Mouse (Mus musculus): ENCODE measurements around the gene Hnrnpab. TPM values are rescaled to one million over a fixed set of nuclear protein-coding genes. Genes with fewer than 3 reads are reported as not detected.

Hnrnpab gene
- total and polyA plus RNA-seq, 2 experiments = 96.9 to 103 TPM

- peaks cover 6% of the 10 kb centered on the region; the same call in 1 of the 2 replicates for H3K79me2 ChIP-seq (ENCODE audit: control insufficient read depth, insufficient read depth, low read length)
- H3K9ac ChIP-seq (ENCODE audit: low read depth, low read length) = no peak overlapping the region
- 77% methylated on average over 7 of the region's 7 CpGs for WGBS
- no peak for DNase-seq (ENCODE audit: extremely low read depth, low read depth, low spot score)
- no peaks in the 10 kb centered on the region for H3K36me3 ChIP-seq (ENCODE audit: control insufficient read depth, insufficient read depth, low read length)
- H3K4me1 ChIP-seq (ENCODE audit: control insufficient read depth, insufficient read depth, low read length) = peaks cover 2% of the 10 kb centered on the region; the same call in 1 of the 2 replicates
- TF ChIP-seq POLR2A (IDR thresholded peaks at IDR 0.05; ENCODE audit: extremely low read depth, insufficient read depth, low read length) (no peak), CTCF (IDR thresholded peaks at IDR 0.05; ENCODE audit: low read depth, low read length) (no peak)
- no peak overlapping the region for H3K4me3 ChIP-seq (ENCODE audit: insufficient read depth, low read depth, low read length)
- no peak overlapping the region for H3K27ac ChIP-seq (replicated peaks; ENCODE audit: insufficient read depth, low read depth, low read length)
- no peaks in the 10 kb centered on the region for H3K27me3 ChIP-seq (ENCODE audit: control insufficient read depth, insufficient read depth, low read length)
These were observed 39.6 kb upstream of the Hnrnpab start for GRCm38 (mm10) chr11:51646245-51646644.

GRCm38 (mm10) chr11:51645293-51645692, 38.6 kb upstream of the Hnrnpab start:
- no peaks in the 10 kb centered on the region for H3K27me3 ChIP-seq (ENCODE audit: control insufficient read depth, insufficient read depth, low read length)
- 86% methylated on average over 13 of the region's 13 CpGs for WGBS
- no peak overlapping the region for H3K27ac ChIP-seq (replicated peaks; ENCODE audit: insufficient read depth, low read depth, low read length)
- no peak overlapping the region for H3K9ac ChIP-seq (ENCODE audit: low read depth, low read length)
- no peak for TF ChIP-seq POLR2A (IDR thresholded peaks at IDR 0.05; ENCODE audit: extremely low read depth, insufficient read depth, low read length)
- TF ChIP-seq CTCF (IDR thresholded peaks at IDR 0.05; ENCODE audit: low read depth, low read length) = no peak
- H3K4me3 ChIP-seq (ENCODE audit: insufficient read depth, low read depth, low read length) = no peak overlapping the region
- no peak for DNase-seq (ENCODE audit: extremely low read depth, low read depth, low spot score)
- peaks cover 4% of the 10 kb centered on the region; the same call in 1 of the 2 replicates for H3K79me2 ChIP-seq (ENCODE audit: control insufficient read depth, insufficient read depth, low read length)
- H3K4me1 ChIP-seq (ENCODE audit: control insufficient read depth, insufficient read depth, low read length) = peaks cover 2% of the 10 kb centered on the region; the same call in 1 of the 2 replicates
- H3K36me3 ChIP-seq (ENCODE audit: control insufficient read depth, insufficient read depth, low read length) = no peaks in the 10 kb centered on the region

GRCm38 (mm10) chr11:51644217-51644616, 37.6 kb upstream of the Hnrnpab start:
- 91% methylated on average over 16 of the region's 16 CpGs for WGBS
- no peak overlapping the region for H3K27ac ChIP-seq (replicated peaks; ENCODE audit: insufficient read depth, low read depth, low read length)
- H3K9ac ChIP-seq (ENCODE audit: low read depth, low read length) = no peak overlapping the region
- TF ChIP-seq CTCF (IDR thresholded peaks at IDR 0.05; ENCODE audit: low read depth, low read length) = no peak
- H3K27me3 ChIP-seq (ENCODE audit: control insufficient read depth, insufficient read depth, low read length) = no peaks in the 10 kb centered on the region
- no peak for DNase-seq (ENCODE audit: extremely low read depth, low read depth, low spot score)
- no peaks in the 10 kb centered on the region for H3K36me3 ChIP-seq (ENCODE audit: control insufficient read depth, insufficient read depth, low read length)
- no peaks in the 10 kb centered on the region; the same call in 1 of the 2 replicates for H3K79me2 ChIP-seq (ENCODE audit: control insufficient read depth, insufficient read depth, low read length)
- no peaks in the 10 kb centered on the region for H3K4me1 ChIP-seq (ENCODE audit: control insufficient read depth, insufficient read depth, low read length)
- no peak overlapping the region for H3K4me3 ChIP-seq (ENCODE audit: insufficient read depth, low read depth, low read length)

GRCm38 (mm10) chr11:51643761-51644160, 37.1 kb upstream of the Hnrnpab start:
- no peak overlapping the region for H3K27ac ChIP-seq (replicated peaks; ENCODE audit: insufficient read depth, low read depth, low read length)
- H3K79me2 ChIP-seq (ENCODE audit: control insufficient read depth, insufficient read depth, low read length) = no peaks in the 10 kb centered on the region
- no peak overlapping the region for H3K4me3 ChIP-seq (ENCODE audit: insufficient read depth, low read depth, low read length)
- no peak for TF ChIP-seq POLR2A (IDR thresholded peaks at IDR 0.05; ENCODE audit: extremely low read depth, insufficient read depth, low read length)
- no peak for TF ChIP-seq CTCF (IDR thresholded peaks at IDR 0.05; ENCODE audit: low read depth, low read length)
- H3K36me3 ChIP-seq (ENCODE audit: control insufficient read depth, insufficient read depth, low read length) = no peaks in the 10 kb centered on the region
- WGBS = 46% methylated on average over 15 of the region's 15 CpGs
- H3K27me3 ChIP-seq (ENCODE audit: control insufficient read depth, insufficient read depth, low read length) = no peaks in the 10 kb centered on the region
- peak; percentile 66 for DNase-seq (ENCODE audit: extremely low read depth, low read depth, low spot score)
- no peaks in the 10 kb centered on the region for H3K4me1 ChIP-seq (ENCODE audit: control insufficient read depth, insufficient read depth, low read length)
- H3K9ac ChIP-seq (ENCODE audit: low read depth, low read length) = no peak overlapping the region

- Histone ChIP-seq H3K27me3 (ENCODE audit: control insufficient read depth, insufficient read depth, low read length) (no peaks in the 10 kb centered on the region), H3K9ac (ENCODE audit: low read depth, low read length) (no peak overlapping the region), H3K27ac (replicated peaks; ENCODE audit: insufficient read depth, low read depth, low read length) (no peak overlapping the region), H3K4me1 (ENCODE audit: control insufficient read depth, insufficient read depth, low read length) (no peaks in the 10 kb centered on the region), H3K36me3 (ENCODE audit: control insufficient read depth, insufficient read depth, low read length) (no peaks in the 10 kb centered on the region), H3K79me2 (ENCODE audit: control insufficient read depth, insufficient read depth, low read length) (no peaks in the 10 kb centered on the region), H3K4me3 (ENCODE audit: insufficient read depth, low read depth, low read length) (no peak overlapping the region)
- no peak for TF ChIP-seq CTCF (IDR thresholded peaks at IDR 0.05; ENCODE audit: low read depth, low read length)
- TF ChIP-seq POLR2A (IDR thresholded peaks at IDR 0.05; ENCODE audit: extremely low read depth, insufficient read depth, low read length) = no peak
- WGBS = 75% methylated on average over 9 of the region's 9 CpGs
- no peak for DNase-seq (ENCODE audit: extremely low read depth, low read depth, low spot score)
These were observed 36.6 kb upstream of the Hnrnpab start for GRCm38 (mm10) chr11:51643202-51643601.

GRCm38 (mm10) chr11:51640748-51641147, 34.1 kb upstream of the Hnrnpab start:
- 62% methylated on average over 7 of the region's 7 CpGs for WGBS
- no peaks in the 10 kb centered on the region for H3K79me2 ChIP-seq (ENCODE audit: control insufficient read depth, insufficient read depth, low read length)
- no peak overlapping the region for H3K4me3 ChIP-seq (ENCODE audit: insufficient read depth, low read depth, low read length)
- no peak for TF ChIP-seq POLR2A (IDR thresholded peaks at IDR 0.05; ENCODE audit: extremely low read depth, insufficient read depth, low read length)
- TF ChIP-seq CTCF (IDR thresholded peaks at IDR 0.05; ENCODE audit: low read depth, low read length) = no peak
- H3K27me3 ChIP-seq (ENCODE audit: control insufficient read depth, insufficient read depth, low read length) = no peaks in the 10 kb centered on the region
- no peak for DNase-seq (ENCODE audit: extremely low read depth, low read depth, low spot score)
- peaks cover 3% of the 10 kb centered on the region; the same call in 1 of the 2 replicates for H3K4me1 ChIP-seq (ENCODE audit: control insufficient read depth, insufficient read depth, low read length)
- H3K27ac ChIP-seq (replicated peaks; ENCODE audit: insufficient read depth, low read depth, low read length) = no peak overlapping the region
- H3K9ac ChIP-seq (ENCODE audit: low read depth, low read length) = no peak overlapping the region
- no peaks in the 10 kb centered on the region for H3K36me3 ChIP-seq (ENCODE audit: control insufficient read depth, insufficient read depth, low read length)
